Mouse (Mus musculus): Measurements from ENCODE around the gene M6pr. TPM values are rescaled to one million over a fixed set of nuclear protein-coding genes. Genes with fewer than 3 reads are reported as not detected.

M6pr gene
- polyA plus RNA-seq, 1 experiment = 107 TPM

DNA sequence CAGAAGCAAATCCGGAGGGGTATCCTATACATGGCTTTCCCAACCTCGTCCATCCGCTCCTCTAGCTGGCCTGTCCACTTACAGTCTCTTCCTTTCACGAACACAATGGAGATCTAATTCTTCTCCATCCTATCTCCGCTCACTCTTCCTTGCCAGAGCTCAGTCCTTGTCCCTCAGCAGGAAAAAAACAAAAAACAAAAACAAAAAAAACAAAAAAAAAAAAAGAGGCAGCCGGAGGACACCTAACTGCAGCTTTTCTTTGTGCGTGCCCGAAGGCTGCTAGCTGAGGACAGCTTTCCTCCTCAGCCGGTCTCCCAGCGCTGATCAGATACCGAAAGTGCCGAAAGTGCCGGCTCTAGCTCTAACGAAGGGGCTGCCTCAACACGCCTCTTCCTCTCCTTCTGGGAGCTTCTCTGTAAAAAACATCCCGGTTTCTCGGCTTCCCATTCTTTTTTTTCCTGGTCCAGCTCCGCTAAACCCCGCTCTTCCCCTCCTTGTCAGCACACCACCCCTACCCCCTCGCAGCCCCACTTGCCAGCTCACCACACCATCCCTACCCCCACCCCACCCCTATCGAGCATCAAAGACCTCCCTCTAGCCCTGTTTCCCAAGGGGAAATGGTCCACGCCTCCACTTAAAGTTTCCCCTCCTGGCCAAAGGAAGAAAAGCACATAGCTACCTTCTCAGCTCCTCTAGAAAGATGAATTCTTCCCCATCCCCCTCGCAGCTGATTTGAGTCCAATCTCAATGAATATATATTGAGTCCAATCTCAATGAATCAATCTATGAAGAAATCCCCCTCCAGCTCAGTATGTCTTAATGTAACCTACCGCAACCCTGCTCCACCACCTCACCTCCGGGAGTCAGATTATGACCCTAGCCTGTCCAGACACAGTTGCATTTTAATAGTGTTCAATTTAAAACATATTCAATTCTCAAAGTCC is 11.0 kb upstream of the M6pr start:
- WGBS = 7% methylated on average over 25 of the region's 25 CpGs
- H3K27me3 ChIP-seq (replicated peaks; ENCODE audit: control insufficient read depth, insufficient read depth, low read length) = no peaks in the 10 kb centered on the region

DNA sequence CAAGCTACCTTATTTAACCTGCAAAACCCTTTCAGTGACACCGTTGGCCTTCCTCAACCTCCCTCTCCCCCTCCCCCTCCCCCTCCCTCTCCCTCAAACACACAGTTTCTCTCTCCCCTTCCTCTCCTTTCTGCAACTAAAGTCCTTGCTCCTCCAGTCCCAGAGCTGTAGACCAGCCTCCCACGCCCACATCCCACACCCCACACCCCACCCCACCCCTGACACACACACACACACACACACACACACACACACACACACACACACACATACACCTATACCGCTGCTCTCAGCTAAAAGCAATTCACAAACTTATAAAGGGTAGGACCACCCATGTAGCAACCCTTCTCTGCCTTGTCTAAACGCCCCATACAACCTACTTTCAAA is 10.3 kb upstream of the M6pr start:
- no peak for TF ChIP-seq POLR2A (IDR thresholded peaks at IDR 0.05; ENCODE audit: low read depth, low read length)
- no peak for TF ChIP-seq CTCF (conservative IDR thresholded peaks at IDR 0.05; ENCODE audit: insufficient read depth, insufficient read length, low read depth, low read length)
- no peak for DNase-seq
- no peaks in the 10 kb centered on the region for H3K4me1 ChIP-seq (ENCODE audit: control insufficient read depth, insufficient read depth, low read length)
- 73% methylated on average over 4 of the region's 4 CpGs for WGBS
- no peaks in the 10 kb centered on the region for H3K27me3 ChIP-seq (replicated peaks; ENCODE audit: control insufficient read depth, insufficient read depth, low read length)
- no peak overlapping the region for H3K4me3 ChIP-seq (ENCODE audit: insufficient read depth, low read depth, low read length)
- H3K27ac ChIP-seq (ENCODE audit: insufficient read depth, low read depth, low read length) = no peak overlapping the region
- H3K36me3 ChIP-seq (ENCODE audit: control insufficient read depth, insufficient read depth, low read length) = no peaks in the 10 kb centered on the region

More for the DNA sequence above, 11.0 kb upstream of the M6pr start:
- DNase-seq = peak; percentile 15
- Histone ChIP-seq H3K4me1 (ENCODE audit: control insufficient read depth, insufficient read depth, low read length) (no peaks in the 10 kb centered on the region), H3K27ac (ENCODE audit: insufficient read depth, low read depth, low read length) (no peak overlapping the region), H3K36me3 (ENCODE audit: control insufficient read depth, insufficient read depth, low read length) (no peaks in the 10 kb centered on the region), H3K4me3 (ENCODE audit: insufficient read depth, low read depth, low read length) (peak overlapping the region; percentile 56)
- no peak for TF ChIP-seq POLR2A (IDR thresholded peaks at IDR 0.05; ENCODE audit: low read depth, low read length)
- no peak for TF ChIP-seq CTCF (conservative IDR thresholded peaks at IDR 0.05; ENCODE audit: insufficient read depth, insufficient read length, low read depth, low read length)

DNA sequence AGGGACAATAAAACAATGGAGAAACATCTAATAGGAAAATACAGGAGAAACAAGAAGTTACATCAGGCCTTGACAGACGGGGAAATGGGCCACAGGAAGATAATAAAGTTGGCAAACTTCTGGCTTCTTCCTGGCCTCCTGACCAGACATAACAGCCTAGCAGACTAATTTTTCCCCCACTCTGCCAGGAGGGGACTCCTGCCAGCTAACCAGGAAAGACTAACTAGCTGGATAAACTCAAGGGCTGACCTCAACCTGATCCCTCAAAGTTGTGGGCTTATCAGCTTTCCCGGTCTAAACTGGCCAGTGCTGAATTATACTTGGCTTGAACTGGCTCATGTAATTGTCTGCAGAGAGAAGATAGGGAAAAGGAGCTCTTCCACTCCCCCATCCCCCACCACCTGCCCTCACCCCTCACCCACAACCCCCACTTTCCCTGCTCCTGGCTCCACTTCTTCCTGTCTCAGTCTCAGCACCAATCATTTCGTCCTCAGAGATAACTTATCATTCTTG is 8.8 kb upstream of the M6pr start:
- Histone ChIP-seq H3K36me3 (ENCODE audit: control insufficient read depth, insufficient read depth, low read length) (no peaks in the 10 kb centered on the region), H3K4me1 (ENCODE audit: control insufficient read depth, insufficient read depth, low read length) (no peaks in the 10 kb centered on the region), H3K27ac (ENCODE audit: insufficient read depth, low read depth, low read length) (no peak overlapping the region), H3K4me3 (ENCODE audit: insufficient read depth, low read depth, low read length) (no peak overlapping the region), H3K27me3 (replicated peaks; ENCODE audit: control insufficient read depth, insufficient read depth, low read length) (no peaks in the 10 kb centered on the region)
- DNase-seq = no peak
- TF ChIP-seq POLR2A (IDR thresholded peaks at IDR 0.05; ENCODE audit: low read depth, low read length) = no peak
- no peak for TF ChIP-seq CTCF (conservative IDR thresholded peaks at IDR 0.05; ENCODE audit: insufficient read depth, insufficient read length, low read depth, low read length)
- 56% methylated on average over 3 of the region's 3 CpGs for WGBS

DNA sequence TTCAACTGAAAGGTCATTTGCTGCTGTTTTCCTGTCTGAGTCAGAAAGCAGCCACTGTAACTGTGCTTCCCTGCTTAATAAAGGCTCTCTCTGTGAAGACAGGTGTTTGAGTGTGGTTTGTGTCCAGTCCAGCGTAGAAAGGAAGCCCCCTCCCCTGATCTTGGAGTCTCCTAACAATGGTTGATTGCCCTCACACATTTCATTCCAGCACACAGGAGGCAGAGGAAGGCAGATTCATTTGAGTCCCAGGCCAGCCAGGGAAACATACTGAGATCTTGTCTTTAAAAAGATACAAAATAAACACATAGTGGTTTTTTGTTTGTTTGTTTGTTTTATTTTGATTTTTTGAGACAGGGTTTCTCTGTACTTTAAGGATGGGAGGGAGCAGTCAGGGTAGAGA is 6.4 kb upstream of the M6pr start:
- WGBS = 67% methylated on average over 1 of the region's 1 CpGs
- DNase-seq = no peak
- Histone ChIP-seq H3K36me3 (ENCODE audit: control insufficient read depth, insufficient read depth, low read length) (no peaks in the 10 kb centered on the region), H3K27ac (ENCODE audit: insufficient read depth, low read depth, low read length) (no peak overlapping the region), H3K4me3 (ENCODE audit: insufficient read depth, low read depth, low read length) (no peak overlapping the region), H3K27me3 (replicated peaks; ENCODE audit: control insufficient read depth, insufficient read depth, low read length) (no peaks in the 10 kb centered on the region), H3K4me1 (ENCODE audit: control insufficient read depth, insufficient read depth, low read length) (no peaks in the 10 kb centered on the region)
- TF ChIP-seq POLR2A (IDR thresholded peaks at IDR 0.05; ENCODE audit: low read depth, low read length) (no peak), CTCF (conservative IDR thresholded peaks at IDR 0.05; ENCODE audit: insufficient read depth, insufficient read length, low read depth, low read length) (no peak)

DNA sequence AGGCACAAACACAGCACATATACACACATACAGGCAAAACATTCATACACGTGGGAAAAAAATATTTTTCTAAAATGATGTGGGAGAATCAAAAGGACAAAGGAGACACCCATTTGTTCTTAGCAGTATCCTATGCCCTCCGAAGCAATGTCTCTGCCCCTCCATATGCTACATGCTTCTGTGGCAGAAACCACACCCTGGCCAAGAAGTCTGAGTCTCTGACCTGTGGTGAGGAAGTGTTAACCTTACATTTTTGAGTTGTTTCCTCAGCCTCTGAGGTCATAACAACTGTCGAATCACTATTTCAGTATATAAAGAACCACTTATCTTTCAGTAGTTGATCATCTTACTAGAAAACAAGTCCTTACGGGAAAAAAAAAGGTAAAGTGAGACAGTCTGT is 5.9 kb upstream of the M6pr start:
- Histone ChIP-seq H3K36me3 (ENCODE audit: control insufficient read depth, insufficient read depth, low read length) (no peaks in the 10 kb centered on the region), H3K27me3 (replicated peaks; ENCODE audit: control insufficient read depth, insufficient read depth, low read length) (no peaks in the 10 kb centered on the region), H3K4me1 (ENCODE audit: control insufficient read depth, insufficient read depth, low read length) (no peaks in the 10 kb centered on the region), H3K27ac (ENCODE audit: insufficient read depth, low read depth, low read length) (no peak overlapping the region), H3K4me3 (ENCODE audit: insufficient read depth, low read depth, low read length) (no peak overlapping the region)
- WGBS = 81% methylated on average over 4 of the region's 4 CpGs
- TF ChIP-seq POLR2A (IDR thresholded peaks at IDR 0.05; ENCODE audit: low read depth, low read length) (no peak), CTCF (conservative IDR thresholded peaks at IDR 0.05; ENCODE audit: insufficient read depth, insufficient read length, low read depth, low read length) (no peak)
- no peak for DNase-seq

DNA sequence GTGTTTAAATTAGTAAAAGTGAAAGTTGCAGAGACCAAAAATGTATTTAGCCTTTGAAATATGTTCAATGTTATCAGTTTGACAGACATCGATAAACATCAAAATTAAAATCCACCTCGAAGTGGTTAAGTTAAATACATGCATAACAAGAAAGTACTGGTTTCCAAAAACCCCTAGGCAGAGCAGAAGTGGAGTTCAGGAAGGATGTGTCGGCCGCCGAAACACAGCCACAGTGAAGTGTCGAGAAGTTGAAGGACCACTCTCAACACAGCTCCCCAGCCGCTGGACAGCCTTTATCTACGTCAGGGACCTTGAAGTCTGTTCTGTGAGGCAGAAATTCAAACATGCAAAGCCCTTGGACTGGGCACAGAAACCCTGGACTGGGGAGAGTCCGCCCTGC is 5.0 kb upstream of the M6pr start:
- H3K27ac ChIP-seq (ENCODE audit: insufficient read depth, low read depth, low read length) = no peak overlapping the region
- H3K36me3 ChIP-seq (ENCODE audit: control insufficient read depth, insufficient read depth, low read length) = no peaks in the 10 kb centered on the region
- no peaks in the 10 kb centered on the region for H3K4me1 ChIP-seq (ENCODE audit: control insufficient read depth, insufficient read depth, low read length)
- no peaks in the 10 kb centered on the region for H3K27me3 ChIP-seq (replicated peaks; ENCODE audit: control insufficient read depth, insufficient read depth, low read length)
- H3K4me3 ChIP-seq (ENCODE audit: insufficient read depth, low read depth, low read length) = no peak overlapping the region
- 63% methylated on average over 9 of the region's 9 CpGs for WGBS
- no peak for TF ChIP-seq POLR2A (IDR thresholded peaks at IDR 0.05; ENCODE audit: low read depth, low read length)
- TF ChIP-seq CTCF (conservative IDR thresholded peaks at IDR 0.05; ENCODE audit: insufficient read depth, insufficient read length, low read depth, low read length) = no peak
- DNase-seq = no peak

DNA sequence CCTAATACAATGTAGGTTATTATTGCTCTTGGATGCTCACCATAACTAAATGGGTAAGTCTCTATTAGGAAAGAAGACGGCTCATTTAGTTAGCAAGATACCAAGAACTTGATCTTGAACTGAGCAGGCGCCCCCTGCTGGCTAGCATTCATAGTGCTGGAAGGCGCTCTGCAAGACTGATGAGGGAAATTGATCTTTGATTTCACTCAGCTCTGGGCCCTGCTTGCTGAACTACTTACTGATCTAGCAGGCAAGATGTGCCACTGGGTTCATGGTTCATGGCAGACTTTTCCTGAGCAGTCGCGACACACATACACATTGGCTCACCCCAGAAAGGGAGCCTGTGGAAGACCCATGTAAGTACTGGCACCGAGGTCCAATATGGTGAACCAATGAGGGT is 4.2 kb upstream of the M6pr start:
- no peaks in the 10 kb centered on the region for H3K27me3 ChIP-seq (replicated peaks; ENCODE audit: control insufficient read depth, insufficient read depth, low read length)
- WGBS = 27% methylated on average over 6 of the region's 6 CpGs
- H3K4me3 ChIP-seq (ENCODE audit: insufficient read depth, low read depth, low read length) = no peak overlapping the region
- TF ChIP-seq CTCF (conservative IDR thresholded peaks at IDR 0.05; ENCODE audit: insufficient read depth, insufficient read length, low read depth, low read length) = peak; percentile 77
- TF ChIP-seq POLR2A (IDR thresholded peaks at IDR 0.05; ENCODE audit: low read depth, low read length) = no peak
- H3K4me1 ChIP-seq (ENCODE audit: control insufficient read depth, insufficient read depth, low read length) = peaks cover under 1% of the 10 kb centered on the region; the same call in 1 of the 2 replicates
- DNase-seq = peak; percentile 75
- H3K27ac ChIP-seq (ENCODE audit: insufficient read depth, low read depth, low read length) = no peak overlapping the region
- H3K36me3 ChIP-seq (ENCODE audit: control insufficient read depth, insufficient read depth, low read length) = no peaks in the 10 kb centered on the region
